19 mouse cellular contexts compared by ENCODE assay signal in genomic region chr11:58357042-58357441, GRCm38 (mm10). TPM values are rescaled to one million over a fixed set of nuclear protein-coding genes. Genes with fewer than 3 reads are reported as not detected.
"Had no signal": no experiment of that assay in that cellular context is flagged by ENCODE, and none has a peak within 500 bp of the region (broad histone marks: within the 10 kb centered on the region; RNA-seq: fewer than 3 reads in every experiment).

No protein-coding gene starts in this region.

- H3K27ac ChIP-seq: neural tube, embryonic 12.5 days; neural tube, embryonic 13.5 days; neural tube, embryonic 15.5 days; stomach, embryonic 15.5 days had no signal

- H3K4me3 ChIP-seq: neural tube, embryonic 12.5 days; neural tube, embryonic 13.5 days; neural tube, embryonic 15.5 days; stomach, embryonic 15.5 days had no signal

- H3K4me2 ChIP-seq: neural tube, embryonic 12.5 days; neural tube, embryonic 13.5 days; neural tube, embryonic 15.5 days; stomach, embryonic 15.5 days had no signal

- H3K27me3 ChIP-seq: neural tube, embryonic 12.5 days; neural tube, embryonic 13.5 days; neural tube, embryonic 15.5 days; stomach, embryonic 15.5 days had no signal

- H3K9ac ChIP-seq: neural tube, embryonic 12.5 days; neural tube, embryonic 13.5 days; neural tube, embryonic 15.5 days; stomach, embryonic 15.5 days had no signal

- DNase-seq: retina, postnatal 1 day; right cerebral cortex, adult 18-20 months; right cerebral cortex, postnatal 14 days; right cerebral cortex, postnatal 25 days; right cerebral cortex, postnatal 4 days; spleen, adult 18-20 months; thymus, adult 18-20 months; thymus, adult 2 months; thymus, postnatal 14 days; thymus, postnatal 25 days; thymus, postnatal 36 days; thymus, postnatal 4 days had no signal

- H3K4me1 ChIP-seq: neural tube, embryonic 12.5 days; neural tube, embryonic 13.5 days; neural tube, embryonic 15.5 days had no signal

- H3K36me3 ChIP-seq: neural tube, embryonic 12.5 days; neural tube, embryonic 13.5 days; neural tube, embryonic 15.5 days; stomach, embryonic 15.5 days had no signal

- H3K9me3 ChIP-seq: neural tube, embryonic 12.5 days; neural tube, embryonic 13.5 days; neural tube, embryonic 15.5 days; stomach, embryonic 15.5 days had no signal

RNA-seq across cellular contexts. Expression of gene Lypd8, which starts 21.8 kb away (rescaled TPM):
- total RNA-seq: neutrophil, adult 5-6 weeks had no signal
- polyA plus RNA-seq: neural tube, embryonic 11.5 days; neural tube, embryonic 12.5 days; neural tube, embryonic 13.5 days; neural tube, embryonic 14.5 days had no signal
